Mouse (Mus musculus): ENCODE results near the gene Samsn1. TPM values are rescaled to one million over a fixed set of nuclear protein-coding genes. Genes with fewer than 3 reads are reported as not detected.
A peak's percentile ranks its signal among the peaks of the same experiment; 100 is the strongest.

Gene Samsn1
- total and polyA plus RNA-seq, 2 experiments = 0.24 to 0.65 TPM

DNA sequence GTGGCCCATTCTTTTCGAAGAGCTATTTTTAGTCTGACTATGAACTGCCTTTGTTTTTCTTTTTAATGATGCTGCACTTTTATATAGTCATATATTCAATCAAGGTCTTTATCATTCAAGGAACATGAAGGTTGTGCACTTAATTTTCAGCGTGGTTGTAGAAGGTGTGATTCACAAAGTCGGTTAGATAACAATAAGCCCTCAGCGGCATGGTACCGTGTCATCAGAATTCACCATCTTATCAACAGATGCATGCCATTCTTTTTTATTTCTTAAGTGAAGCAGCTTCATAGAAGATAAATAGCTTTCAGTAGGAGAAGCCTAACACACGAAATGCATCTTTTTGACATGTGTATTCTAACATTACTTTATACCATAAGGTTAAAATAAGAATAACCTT is 154.7 kb downstream of the Samsn1 start:
- no peak for DNase-seq (ENCODE audit: extremely low read depth, low read depth, low spot score)
- no peak overlapping the region for H3K27ac ChIP-seq (replicated peaks; ENCODE audit: insufficient read depth, low read depth, low read length)
- no peaks in the 10 kb centered on the region for H3K79me2 ChIP-seq (ENCODE audit: control insufficient read depth, insufficient read depth, low read length)
- H3K4me3 ChIP-seq (ENCODE audit: insufficient read depth, low read depth, low read length) = no peak overlapping the region
- H3K36me3 ChIP-seq (ENCODE audit: control insufficient read depth, insufficient read depth, low read length) = no peaks in the 10 kb centered on the region
- TF ChIP-seq POLR2A (IDR thresholded peaks at IDR 0.05; ENCODE audit: extremely low read depth, insufficient read depth, low read length) = no peak
- H3K27me3 ChIP-seq (ENCODE audit: control insufficient read depth, insufficient read depth, low read length) = no peaks in the 10 kb centered on the region
- 75% methylated on average over 6 of the region's 6 CpGs for WGBS
- no peak overlapping the region for H3K9ac ChIP-seq (ENCODE audit: low read depth, low read length)
- H3K4me1 ChIP-seq (ENCODE audit: control insufficient read depth, insufficient read depth, low read length) = no peaks in the 10 kb centered on the region

DNA sequence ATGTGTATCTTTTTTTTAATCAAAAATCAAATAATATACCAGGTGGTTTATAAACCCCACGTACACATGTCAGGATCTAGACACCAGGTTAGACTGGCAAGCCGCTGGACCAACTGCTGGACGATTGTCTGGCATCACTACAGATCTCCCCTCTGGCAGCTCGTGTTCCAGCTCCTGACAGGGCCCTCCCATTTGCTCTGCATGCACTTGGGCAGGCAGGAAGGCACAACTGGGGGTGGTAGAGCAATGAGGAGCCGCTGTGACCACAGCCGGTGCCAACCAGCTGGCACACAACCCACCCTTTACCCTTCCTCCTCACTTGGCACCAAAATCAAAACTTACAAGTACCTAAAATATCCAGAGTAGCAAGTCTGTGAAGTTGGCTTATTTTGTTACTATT is 156.6 kb downstream of the Samsn1 start:
- Histone ChIP-seq H3K9ac (ENCODE audit: low read depth, low read length) (no peak overlapping the region), H3K4me3 (ENCODE audit: insufficient read depth, low read depth, low read length) (no peak overlapping the region), H3K79me2 (ENCODE audit: control insufficient read depth, insufficient read depth, low read length) (no peaks in the 10 kb centered on the region), H3K27me3 (ENCODE audit: control insufficient read depth, insufficient read depth, low read length) (no peaks in the 10 kb centered on the region), H3K36me3 (ENCODE audit: control insufficient read depth, insufficient read depth, low read length) (no peaks in the 10 kb centered on the region), H3K27ac (replicated peaks; ENCODE audit: insufficient read depth, low read depth, low read length) (no peak overlapping the region), H3K4me1 (ENCODE audit: control insufficient read depth, insufficient read depth, low read length) (no peaks in the 10 kb centered on the region)
- no peak for DNase-seq (ENCODE audit: extremely low read depth, low read depth, low spot score)
- TF ChIP-seq CTCF (IDR thresholded peaks at IDR 0.05; ENCODE audit: low read depth, low read length) (no peak), POLR2A (IDR thresholded peaks at IDR 0.05; ENCODE audit: extremely low read depth, insufficient read depth, low read length) (no peak)
- 80% methylated on average over 6 of the region's 6 CpGs for WGBS

DNA sequence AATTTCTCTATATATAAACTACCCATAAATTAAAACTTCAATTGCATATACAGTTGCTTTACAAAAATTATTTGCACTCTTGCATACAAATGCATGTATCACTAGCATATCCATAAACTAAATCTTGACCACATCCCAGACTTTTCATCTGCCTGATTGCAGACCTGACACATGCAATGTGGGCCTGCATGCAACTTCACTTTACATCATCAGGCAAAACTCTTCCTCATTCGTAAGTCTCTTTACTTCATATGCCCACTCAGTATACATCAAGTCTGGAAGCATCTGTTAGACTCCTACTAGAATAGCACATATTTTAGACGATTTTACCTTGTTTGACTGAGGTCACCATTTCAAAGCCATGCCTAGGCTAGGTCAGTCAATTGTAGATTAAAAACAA is 157.4 kb downstream of the Samsn1 start:
- no peak for TF ChIP-seq CTCF (IDR thresholded peaks at IDR 0.05; ENCODE audit: low read depth, low read length)
- no peak for TF ChIP-seq POLR2A (IDR thresholded peaks at IDR 0.05; ENCODE audit: extremely low read depth, insufficient read depth, low read length)
- no peaks in the 10 kb centered on the region for H3K36me3 ChIP-seq (ENCODE audit: control insufficient read depth, insufficient read depth, low read length)
- H3K4me1 ChIP-seq (ENCODE audit: control insufficient read depth, insufficient read depth, low read length) = no peaks in the 10 kb centered on the region
- 59% methylated on average over 2 of the region's 2 CpGs for WGBS
- H3K9ac ChIP-seq (ENCODE audit: low read depth, low read length) = no peak overlapping the region
- no peaks in the 10 kb centered on the region for H3K27me3 ChIP-seq (ENCODE audit: control insufficient read depth, insufficient read depth, low read length)
- DNase-seq (ENCODE audit: extremely low read depth, low read depth, low spot score) = no peak
- no peaks in the 10 kb centered on the region for H3K79me2 ChIP-seq (ENCODE audit: control insufficient read depth, insufficient read depth, low read length)
- no peak overlapping the region for H3K27ac ChIP-seq (replicated peaks; ENCODE audit: insufficient read depth, low read depth, low read length)
- no peak overlapping the region for H3K4me3 ChIP-seq (ENCODE audit: insufficient read depth, low read depth, low read length)

DNA sequence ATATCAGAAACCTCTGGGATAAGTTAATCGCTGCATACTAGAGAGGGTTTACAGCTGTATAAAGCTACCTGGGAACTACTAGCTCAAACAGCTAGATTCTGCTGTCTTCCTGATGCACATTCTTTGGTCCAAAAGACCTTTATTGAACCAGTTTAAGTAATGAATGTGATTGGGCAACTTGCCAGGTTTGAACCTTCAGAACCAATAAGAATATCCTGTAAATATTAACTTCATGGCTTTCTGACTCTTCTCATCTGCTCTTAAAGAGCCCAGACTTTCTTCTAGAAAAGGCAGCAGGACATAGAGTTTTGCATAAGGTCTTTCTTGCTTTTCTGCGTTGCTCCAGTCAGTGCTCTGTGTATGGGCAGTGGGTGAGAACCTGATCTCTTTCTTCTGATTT is 165.7 kb downstream of the Samsn1 start:
- Histone ChIP-seq H3K79me2 (ENCODE audit: control insufficient read depth, insufficient read depth, low read length) (no peaks in the 10 kb centered on the region), H3K27me3 (ENCODE audit: control insufficient read depth, insufficient read depth, low read length) (no peaks in the 10 kb centered on the region), H3K4me1 (ENCODE audit: control insufficient read depth, insufficient read depth, low read length) (no peaks in the 10 kb centered on the region), H3K36me3 (ENCODE audit: control insufficient read depth, insufficient read depth, low read length) (no peaks in the 10 kb centered on the region), H3K27ac (replicated peaks; ENCODE audit: insufficient read depth, low read depth, low read length) (no peak overlapping the region), H3K4me3 (ENCODE audit: insufficient read depth, low read depth, low read length) (no peak overlapping the region), H3K9ac (ENCODE audit: low read depth, low read length) (no peak overlapping the region)
- DNase-seq (ENCODE audit: extremely low read depth, low read depth, low spot score) = no peak
- WGBS = 84% methylated on average over 2 of the region's 2 CpGs
- TF ChIP-seq POLR2A (IDR thresholded peaks at IDR 0.05; ENCODE audit: extremely low read depth, insufficient read depth, low read length) (no peak), CTCF (IDR thresholded peaks at IDR 0.05; ENCODE audit: low read depth, low read length) (no peak)

DNA sequence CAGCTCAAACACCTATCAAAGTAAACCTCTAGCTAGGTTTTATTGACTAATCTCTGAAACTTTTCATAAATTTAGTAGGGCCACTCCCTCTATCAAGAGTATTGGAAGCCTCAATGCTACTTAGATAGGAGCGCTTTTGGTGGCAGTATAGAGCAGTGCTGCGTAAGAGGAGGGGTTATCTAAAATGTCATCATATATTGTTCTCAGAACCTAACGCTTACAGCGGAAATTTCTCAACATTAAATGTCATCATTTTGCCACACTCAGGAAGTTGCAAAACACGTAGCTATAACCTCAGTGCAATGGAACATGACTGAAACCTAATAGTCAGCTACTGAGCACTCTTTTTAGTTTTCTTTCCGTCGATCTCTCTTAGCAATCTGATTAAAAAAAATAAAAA is 166.7 kb downstream of the Samsn1 start:
- peak; percentile 42 for DNase-seq (ENCODE audit: extremely low read depth, low read depth, low spot score)
- 72% methylated on average over 7 of the region's 7 CpGs for WGBS

DNA sequence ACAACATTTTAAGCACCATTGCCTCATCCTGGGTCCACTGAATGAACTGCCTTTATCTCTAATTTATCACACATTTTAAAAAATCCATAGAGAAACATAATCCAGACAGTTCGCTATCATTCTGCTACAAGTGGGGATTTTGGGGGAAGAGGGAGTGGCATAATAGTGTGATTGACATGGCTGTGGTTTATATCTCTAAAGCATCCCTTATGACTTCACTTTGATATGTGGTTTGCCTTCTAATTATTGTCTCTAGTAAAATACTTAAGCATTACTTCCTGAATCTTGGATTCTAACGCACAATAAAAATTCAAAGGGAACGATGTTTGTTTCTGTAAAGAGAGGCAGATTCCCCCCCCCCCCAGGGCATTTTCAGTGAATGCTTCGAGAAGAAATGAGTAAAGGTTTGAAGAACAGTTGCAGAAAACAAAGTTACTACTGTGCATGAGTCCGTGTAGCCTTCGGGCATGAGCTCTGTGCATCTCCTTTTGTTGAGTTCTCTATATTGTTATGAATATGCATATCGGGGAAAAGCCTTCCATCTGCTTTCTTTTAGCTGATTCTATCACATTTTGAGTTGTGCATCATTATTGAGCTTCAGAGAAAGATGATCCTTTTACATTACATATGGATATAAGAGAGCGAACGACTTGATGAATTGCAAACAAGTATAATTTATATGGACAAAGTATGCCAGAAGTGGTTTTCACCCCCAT is 168.4 kb downstream of the Samsn1 start:
- H3K9ac ChIP-seq (ENCODE audit: low read depth, low read length) = no peak overlapping the region
- no peak for TF ChIP-seq CTCF (IDR thresholded peaks at IDR 0.05; ENCODE audit: low read depth, low read length)
- no peak for TF ChIP-seq POLR2A (IDR thresholded peaks at IDR 0.05; ENCODE audit: extremely low read depth, insufficient read depth, low read length)
- H3K27me3 ChIP-seq (ENCODE audit: control insufficient read depth, insufficient read depth, low read length) = no peaks in the 10 kb centered on the region
- H3K4me3 ChIP-seq (ENCODE audit: insufficient read depth, low read depth, low read length) = no peak overlapping the region
- H3K36me3 ChIP-seq (ENCODE audit: control insufficient read depth, insufficient read depth, low read length) = no peaks in the 10 kb centered on the region
- H3K27ac ChIP-seq (replicated peaks; ENCODE audit: insufficient read depth, low read depth, low read length) = no peak overlapping the region
- no peaks in the 10 kb centered on the region for H3K4me1 ChIP-seq (ENCODE audit: control insufficient read depth, insufficient read depth, low read length)
- no peaks in the 10 kb centered on the region for H3K79me2 ChIP-seq (ENCODE audit: control insufficient read depth, insufficient read depth, low read length)
- 86% methylated on average over 9 of the region's 9 CpGs for whole genome bisulfite sequencing
- no peak for DNase-seq (ENCODE audit: extremely low read depth, low read depth, low spot score)

More for the DNA sequence above, 166.7 kb downstream of the Samsn1 start:
- Histone ChIP-seq H3K4me3 (ENCODE audit: insufficient read depth, low read depth, low read length) (no peak overlapping the region), H3K27me3 (ENCODE audit: control insufficient read depth, insufficient read depth, low read length) (no peaks in the 10 kb centered on the region), H3K4me1 (ENCODE audit: control insufficient read depth, insufficient read depth, low read length) (no peaks in the 10 kb centered on the region), H3K27ac (replicated peaks; ENCODE audit: insufficient read depth, low read depth, low read length) (no peak overlapping the region), H3K79me2 (ENCODE audit: control insufficient read depth, insufficient read depth, low read length) (no peaks in the 10 kb centered on the region), H3K36me3 (ENCODE audit: control insufficient read depth, insufficient read depth, low read length) (no peaks in the 10 kb centered on the region), H3K9ac (ENCODE audit: low read depth, low read length) (no peak overlapping the region)
- TF ChIP-seq CTCF (IDR thresholded peaks at IDR 0.05; ENCODE audit: low read depth, low read length) = no peak
- no peak for TF ChIP-seq POLR2A (IDR thresholded peaks at IDR 0.05; ENCODE audit: extremely low read depth, insufficient read depth, low read length)

Data from liver, adult 2 months (tissue).